Mouse (Mus musculus): ENCODE results near the gene Esrp2. TPM values are rescaled to one million over a fixed set of nuclear protein-coding genes. Genes with fewer than 3 reads are reported as not detected.

The Esrp2 gene
- polyA plus RNA-seq (2014; fragmentation: Nextera tagmentation; extraction: Ambion mirVana): 2.3 and 2.4 TPM in 2 replicates

DNA sequence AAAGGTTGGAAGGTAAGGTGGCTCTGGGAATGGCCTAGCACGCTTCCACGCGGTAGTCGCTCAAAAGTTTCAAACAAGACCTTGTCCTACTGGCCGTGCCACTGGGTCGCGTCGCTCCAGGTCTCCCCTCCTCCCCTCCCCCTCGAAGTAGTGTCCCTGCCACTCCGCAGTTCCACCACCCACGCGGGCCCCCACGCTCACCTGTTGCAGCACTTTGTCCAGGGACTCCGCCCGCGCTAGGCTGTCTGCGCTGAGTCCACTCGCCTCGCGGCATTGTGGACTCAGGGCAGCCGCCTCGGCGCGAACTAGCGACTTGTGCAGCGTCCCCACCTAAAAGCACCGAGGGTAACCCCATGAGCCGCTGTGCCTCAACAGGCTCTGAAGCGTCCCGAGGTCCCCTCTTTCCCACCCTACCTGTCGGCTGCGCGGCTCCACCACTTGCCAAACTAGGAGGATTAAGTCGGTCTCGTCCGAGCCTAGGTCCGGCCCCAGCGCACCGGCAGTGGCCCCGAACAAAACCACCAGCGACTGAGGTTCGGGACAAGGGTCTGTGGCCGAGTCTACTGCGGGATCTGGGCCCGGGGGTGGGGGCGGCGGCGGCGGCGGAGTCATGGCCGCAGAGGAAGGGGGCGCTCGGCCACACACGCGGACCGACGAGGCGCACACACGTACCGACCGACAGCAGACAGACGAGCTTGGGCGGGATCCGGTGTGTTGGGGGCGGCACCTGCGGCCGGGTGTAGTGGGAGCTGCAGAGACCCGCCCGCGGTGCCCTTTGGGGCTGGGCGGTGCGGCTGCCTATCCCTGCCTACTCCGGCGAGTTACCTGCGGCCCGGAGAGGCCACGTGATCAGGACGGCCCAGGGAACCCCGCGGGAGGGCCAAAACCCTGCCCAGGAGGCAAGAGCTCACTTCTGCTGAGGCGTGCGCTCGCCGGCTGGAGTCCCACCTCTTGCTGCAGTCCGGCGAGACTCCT lies at the start of gene Esrp2:
Gene Esrp2 (minus strand): TSS at position 819 of the 975 bp plus-strand sequence.
- WGBS: under 1% methylated on average over 86 of the region's 86 CpGs
- no peaks in the 10 kb centered on the region for H3K36me3 ChIP-seq (ENCODE audit: control insufficient read depth, insufficient read depth, low read length)
- H3K27me3 ChIP-seq (ENCODE audit: control insufficient read depth, insufficient read depth, low read length): peaks cover 55% of the 10 kb centered on the region
- H3K27ac ChIP-seq (ENCODE audit: low read depth, low read length): no peak within 1 kb of the TSS
- H3K9me3 ChIP-seq (ENCODE audit: control insufficient read depth, low read length): no peaks in the 10 kb centered on the region
- H3K4me2 ChIP-seq (ENCODE audit: low read depth, low read length, severe bottlenecking): peak within 1 kb of the TSS; percentile 77
- no peak for ATAC-seq (replicated peaks; ENCODE audit: low FRiP score)
- peaks cover 18% of the 10 kb centered on the region; the same call in 1 of the 2 replicates for H3K4me1 ChIP-seq (replicated peaks; ENCODE audit: control insufficient read depth, insufficient read depth, low read length)
- peak within 1 kb of the TSS; percentile 23; the same call in 1 of the 2 replicates for H3K9ac ChIP-seq (ENCODE audit: low read length)
- peak within 1 kb of the TSS; percentile 40 for H3K4me3 ChIP-seq (ENCODE audit: low read depth, low read length)
- DNase-seq (ENCODE audit: low spot score): peak; percentile 68

DNA sequence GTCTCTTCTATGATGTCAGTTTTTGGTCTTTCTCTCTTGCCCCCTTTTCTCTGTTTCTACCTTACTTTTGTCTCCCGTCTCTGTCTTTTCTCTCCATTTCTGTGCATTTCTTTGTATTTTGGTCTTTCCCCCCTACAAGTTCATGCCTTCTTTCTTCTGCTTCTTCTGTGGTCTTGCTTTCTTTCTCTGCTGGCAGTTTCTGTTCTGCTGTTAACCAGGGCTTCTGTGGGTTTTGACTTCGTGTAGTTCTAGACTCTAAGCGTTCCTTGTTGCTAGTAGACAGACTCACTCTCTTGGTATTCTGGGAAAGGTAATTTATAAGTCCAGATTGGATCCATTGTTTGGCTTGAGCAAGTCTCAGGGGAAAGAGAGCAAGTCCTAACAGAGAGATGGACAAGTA lies 49.6 kb upstream of the Esrp2 start:
- Histone ChIP-seq H3K9ac (ENCODE audit: low read length) (no peak overlapping the region), H3K9me3 (ENCODE audit: control insufficient read depth, low read length) (no peaks in the 10 kb centered on the region), H3K27me3 (ENCODE audit: control insufficient read depth, insufficient read depth, low read length) (no peaks in the 10 kb centered on the region), H3K4me2 (ENCODE audit: low read depth, low read length, severe bottlenecking) (no peak overlapping the region), H3K4me3 (ENCODE audit: low read depth, low read length) (no peak overlapping the region), H3K27ac (ENCODE audit: low read depth, low read length) (no peak overlapping the region), H3K36me3 (ENCODE audit: control insufficient read depth, insufficient read depth, low read length) (peaks cover 5% of the 10 kb centered on the region; the same call in 1 of the 2 replicates), H3K4me1 (replicated peaks; ENCODE audit: control insufficient read depth, insufficient read depth, low read length) (no peaks in the 10 kb centered on the region)
- WGBS: 93% methylated on average over 3 of the region's 3 CpGs
- ATAC-seq (replicated peaks; ENCODE audit: low FRiP score) (no peak), DNase-seq (ENCODE audit: low spot score) (no peak)

DNA sequence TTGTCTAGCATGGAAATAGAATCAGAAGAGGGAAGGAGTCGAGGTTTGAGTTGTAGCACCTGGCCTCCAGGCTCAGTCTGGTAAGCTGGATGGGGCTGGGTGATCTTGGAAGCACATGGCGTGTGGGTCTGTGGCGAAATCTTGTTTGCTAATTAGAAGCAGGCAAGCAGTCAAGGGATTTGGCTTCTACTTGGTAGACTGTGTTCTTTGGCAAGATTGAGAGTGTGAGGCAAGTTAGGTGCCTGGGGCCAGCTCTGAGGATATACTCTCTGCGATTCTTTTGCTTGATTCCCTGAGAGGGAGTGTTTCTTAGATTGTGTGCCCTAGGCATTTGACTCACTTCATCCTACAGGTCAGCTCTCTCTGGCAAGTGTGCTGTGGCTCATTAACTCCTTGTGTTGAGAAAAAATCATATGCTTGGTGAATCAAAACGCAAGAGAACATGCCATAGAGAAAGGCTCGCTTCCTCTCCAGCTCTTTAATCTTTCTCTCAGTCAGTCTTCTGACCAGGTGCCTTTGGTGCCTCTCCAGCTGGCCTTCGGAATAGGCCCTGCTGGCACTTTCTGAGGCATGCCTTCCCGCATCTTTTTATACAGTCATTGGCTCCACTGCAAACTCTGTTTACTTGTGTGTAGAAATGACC lies 49.0 kb upstream of the Esrp2 start:
- ATAC-seq (replicated peaks; ENCODE audit: low FRiP score) (no peak), DNase-seq (ENCODE audit: low spot score) (no peak)
- Histone ChIP-seq H3K4me3 (ENCODE audit: low read depth, low read length) (no peak overlapping the region), H3K9me3 (ENCODE audit: control insufficient read depth, low read length) (no peaks in the 10 kb centered on the region), H3K36me3 (ENCODE audit: control insufficient read depth, insufficient read depth, low read length) (peaks cover 5% of the 10 kb centered on the region; the same call in 1 of the 2 replicates), H3K27me3 (ENCODE audit: control insufficient read depth, insufficient read depth, low read length) (no peaks in the 10 kb centered on the region), H3K4me2 (ENCODE audit: low read depth, low read length, severe bottlenecking) (no peak overlapping the region), H3K4me1 (replicated peaks; ENCODE audit: control insufficient read depth, insufficient read depth, low read length) (no peaks in the 10 kb centered on the region), H3K9ac (ENCODE audit: low read length) (no peak overlapping the region), H3K27ac (ENCODE audit: low read depth, low read length) (no peak overlapping the region)
- 87% methylated on average over 8 of the region's 8 CpGs for WGBS

DNA sequence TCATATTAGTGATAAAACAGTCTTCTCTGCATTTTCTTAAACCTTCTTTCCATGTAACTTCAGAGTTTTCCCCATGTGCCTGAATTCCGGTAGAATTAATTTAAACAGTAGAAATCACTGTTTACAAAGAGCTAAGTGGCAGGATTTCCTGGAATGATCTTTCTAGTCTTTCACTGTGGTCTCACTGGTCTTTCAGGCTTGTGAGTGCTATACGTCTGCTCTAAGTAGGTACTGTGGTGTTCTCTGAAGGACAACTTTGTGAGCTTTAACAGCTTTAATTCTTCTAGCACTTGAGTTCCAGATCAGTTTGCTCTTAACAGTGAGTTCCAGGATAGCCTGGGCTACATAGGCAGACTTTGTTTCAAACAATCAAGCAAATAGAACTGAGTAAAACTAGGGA lies 41.7 kb upstream of the Esrp2 start:
- DNase-seq (ENCODE audit: low spot score): no peak

DNA sequence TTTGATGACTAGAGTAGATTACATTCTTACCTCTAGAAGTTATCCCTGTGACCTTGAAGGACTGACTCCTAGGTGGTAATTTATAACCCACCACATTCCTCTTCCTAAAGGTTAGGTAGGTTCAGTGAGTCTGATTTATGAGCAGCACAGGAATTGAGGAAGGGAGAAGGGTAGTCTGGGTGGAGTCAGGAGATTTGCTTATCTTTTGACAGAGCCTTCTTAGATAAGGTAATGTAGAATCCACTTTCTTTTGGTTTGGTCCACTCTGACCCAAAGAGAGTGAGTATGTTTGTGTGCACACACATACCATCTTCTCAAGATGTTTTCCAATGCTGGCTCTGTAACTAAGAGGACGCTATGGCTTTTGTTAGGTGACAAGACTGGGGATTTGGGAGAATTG lies 40.8 kb upstream of the Esrp2 start:
- H3K27ac ChIP-seq (ENCODE audit: low read depth, low read length): no peak overlapping the region
- WGBS: 80% methylated on average over 1 of the region's 1 CpGs
- no peak for ATAC-seq (replicated peaks; ENCODE audit: low FRiP score)

More for the DNA sequence above, 41.7 kb upstream of the Esrp2 start:
- Histone ChIP-seq H3K4me1 (replicated peaks; ENCODE audit: control insufficient read depth, insufficient read depth, low read length) (peaks cover 3% of the 10 kb centered on the region; the same call in 1 of the 2 replicates), H3K27ac (ENCODE audit: low read depth, low read length) (no peak overlapping the region), H3K9me3 (ENCODE audit: control insufficient read depth, low read length) (no peaks in the 10 kb centered on the region), H3K9ac (ENCODE audit: low read length) (no peak overlapping the region), H3K4me3 (ENCODE audit: low read depth, low read length) (no peak overlapping the region), H3K4me2 (ENCODE audit: low read depth, low read length, severe bottlenecking) (no peak overlapping the region), H3K27me3 (ENCODE audit: control insufficient read depth, insufficient read depth, low read length) (no peaks in the 10 kb centered on the region), H3K36me3 (ENCODE audit: control insufficient read depth, insufficient read depth, low read length) (no peaks in the 10 kb centered on the region)
- 80% methylated on average over 2 of the region's 2 CpGs for WGBS
- no peak for ATAC-seq (replicated peaks; ENCODE audit: low FRiP score)

DNA sequence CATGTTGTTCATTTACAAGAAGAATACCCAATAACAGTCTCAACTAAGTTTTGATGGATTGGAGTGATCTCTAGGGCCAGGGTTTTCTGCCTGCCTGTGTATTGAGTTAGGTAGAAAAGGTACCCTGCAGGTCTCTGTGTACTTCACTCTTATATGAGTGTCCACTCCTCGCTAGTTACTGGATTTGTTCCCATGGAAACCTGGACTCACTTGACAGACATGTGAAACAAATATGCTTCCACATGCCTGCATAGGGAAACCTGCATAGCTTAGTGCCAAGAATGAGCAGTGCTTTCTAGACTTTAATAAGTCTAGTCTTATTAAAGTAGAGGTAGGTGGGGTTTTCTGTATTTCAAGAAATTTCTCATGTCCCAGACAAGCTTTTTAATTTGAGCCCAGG lies 40.1 kb upstream of the Esrp2 start:
- 20% methylated on average over 1 of the region's 1 CpGs for WGBS

More for the DNA sequence above, 40.8 kb upstream of the Esrp2 start:
- H3K4me3 ChIP-seq (ENCODE audit: low read depth, low read length): no peak overlapping the region
- no peaks in the 10 kb centered on the region for H3K9me3 ChIP-seq (ENCODE audit: control insufficient read depth, low read length)
- DNase-seq (ENCODE audit: low spot score): peak; percentile 16
- peaks cover 3% of the 10 kb centered on the region; the same call in 1 of the 2 replicates for H3K4me1 ChIP-seq (replicated peaks; ENCODE audit: control insufficient read depth, insufficient read depth, low read length)
- no peaks in the 10 kb centered on the region for H3K36me3 ChIP-seq (ENCODE audit: control insufficient read depth, insufficient read depth, low read length)
- H3K4me2 ChIP-seq (ENCODE audit: low read depth, low read length, severe bottlenecking): no peak overlapping the region
- no peaks in the 10 kb centered on the region for H3K27me3 ChIP-seq (ENCODE audit: control insufficient read depth, insufficient read depth, low read length)
- H3K9ac ChIP-seq (ENCODE audit: low read length): no peak overlapping the region

DNA sequence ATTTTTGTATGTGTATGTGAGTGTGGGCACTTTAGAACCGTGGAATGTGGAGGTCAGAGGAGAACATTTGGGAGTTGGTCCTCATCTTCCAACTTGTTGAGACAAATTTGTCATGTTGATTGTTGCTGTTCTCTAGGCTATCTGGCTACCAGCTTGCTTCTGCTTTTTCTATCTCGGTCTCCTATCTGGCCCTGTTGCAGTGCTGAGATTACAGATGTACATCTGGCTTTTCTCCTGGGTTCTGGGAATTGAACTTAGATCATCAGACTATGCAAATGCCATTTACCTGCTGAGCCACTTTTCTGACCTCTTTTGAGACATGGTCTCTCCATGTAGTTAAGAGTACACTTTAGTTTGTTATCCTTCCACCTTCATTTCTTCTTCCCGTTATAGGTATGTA lies 36.8 kb upstream of the Esrp2 start:
- WGBS: 94% methylated on average over 3 of the region's 3 CpGs
- Histone ChIP-seq H3K27me3 (ENCODE audit: control insufficient read depth, insufficient read depth, low read length) (no peaks in the 10 kb centered on the region), H3K27ac (ENCODE audit: low read depth, low read length) (no peak overlapping the region), H3K4me1 (replicated peaks; ENCODE audit: control insufficient read depth, insufficient read depth, low read length) (peaks cover 3% of the 10 kb centered on the region; the same call in 1 of the 2 replicates), H3K4me2 (ENCODE audit: low read depth, low read length, severe bottlenecking) (no peak overlapping the region), H3K9ac (ENCODE audit: low read length) (no peak overlapping the region), H3K9me3 (ENCODE audit: control insufficient read depth, low read length) (no peaks in the 10 kb centered on the region), H3K36me3 (ENCODE audit: control insufficient read depth, insufficient read depth, low read length) (no peaks in the 10 kb centered on the region), H3K4me3 (ENCODE audit: low read depth, low read length) (no peak overlapping the region)
- DNase-seq (ENCODE audit: low spot score): no peak
- ATAC-seq (replicated peaks; ENCODE audit: low FRiP score): no peak

More for the DNA sequence above, 40.1 kb upstream of the Esrp2 start:
- Histone ChIP-seq H3K36me3 (ENCODE audit: control insufficient read depth, insufficient read depth, low read length) (no peaks in the 10 kb centered on the region), H3K4me2 (ENCODE audit: low read depth, low read length, severe bottlenecking) (no peak overlapping the region), H3K9me3 (ENCODE audit: control insufficient read depth, low read length) (no peaks in the 10 kb centered on the region), H3K4me1 (replicated peaks; ENCODE audit: control insufficient read depth, insufficient read depth, low read length) (peaks cover 3% of the 10 kb centered on the region; the same call in 1 of the 2 replicates), H3K27me3 (ENCODE audit: control insufficient read depth, insufficient read depth, low read length) (no peaks in the 10 kb centered on the region), H3K4me3 (ENCODE audit: low read depth, low read length) (no peak overlapping the region), H3K9ac (ENCODE audit: low read length) (no peak overlapping the region), H3K27ac (ENCODE audit: low read depth, low read length) (no peak overlapping the region)
- peak; percentile 28 for DNase-seq (ENCODE audit: low spot score)
- no peak for ATAC-seq (replicated peaks; ENCODE audit: low FRiP score)

DNA sequence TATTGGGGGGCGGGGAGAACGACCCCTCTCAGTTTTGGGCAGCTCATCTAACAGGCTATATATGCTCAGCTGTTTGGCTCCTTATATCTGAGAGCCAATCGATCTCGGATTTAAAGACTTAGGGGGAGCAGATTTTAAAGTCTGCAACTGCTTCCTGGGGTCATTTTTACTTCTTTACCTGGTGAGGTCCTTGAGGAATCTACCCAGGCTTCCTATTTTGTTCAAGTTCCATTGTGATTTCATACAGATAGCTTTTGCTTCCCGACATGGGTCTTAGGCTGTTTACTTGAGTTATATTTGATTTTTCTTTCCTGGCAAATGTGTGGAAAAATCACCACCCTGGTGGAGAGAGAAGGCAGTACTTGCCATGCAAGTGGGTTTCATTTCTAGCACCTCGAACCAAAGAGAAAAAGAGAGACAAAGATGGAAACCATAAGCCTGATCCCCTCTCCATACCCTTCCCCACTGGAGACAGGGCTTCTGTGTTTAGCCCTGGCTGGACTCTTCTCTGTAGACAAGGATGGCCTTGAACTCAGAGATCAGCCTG lies 33.2 kb upstream of the Esrp2 start:
- DNase-seq (ENCODE audit: low spot score) (no peak), ATAC-seq (replicated peaks; ENCODE audit: low FRiP score) (no peak)
- Histone ChIP-seq H3K4me1 (replicated peaks; ENCODE audit: control insufficient read depth, insufficient read depth, low read length) (no peaks in the 10 kb centered on the region; the same call in 1 of the 2 replicates), H3K9me3 (ENCODE audit: control insufficient read depth, low read length) (no peaks in the 10 kb centered on the region), H3K4me3 (ENCODE audit: low read depth, low read length) (peak overlapping the region; percentile 83), H3K27me3 (ENCODE audit: control insufficient read depth, insufficient read depth, low read length) (no peaks in the 10 kb centered on the region), H3K9ac (ENCODE audit: low read length) (peak overlapping the region; percentile 92), H3K27ac (ENCODE audit: low read depth, low read length) (no peak overlapping the region), H3K4me2 (ENCODE audit: low read depth, low read length, severe bottlenecking) (peak overlapping the region; percentile 63), H3K36me3 (ENCODE audit: control insufficient read depth, insufficient read depth, low read length) (no peaks in the 10 kb centered on the region)
- WGBS: 59% methylated on average over 6 of the region's 6 CpGs

All from forebrain, embryonic 11.5 days (tissue).